Mouse (Mus musculus) MEL (cell line): ENCODE measurements around the gene Spc24. TPM values are rescaled to one million over a fixed set of nuclear protein-coding genes. Genes with fewer than 3 reads are reported as not detected.
A peak's percentile ranks its signal among the peaks of the same experiment; 100 is the strongest.

Experiments
- DNase-seq: peaks from one replicate; pipeline ENCODE4 v3.0.0; 2011; ENCODE audit warnings: low read depth, low spot score
- H3K27ac ChIP-seq: 2 replicates; pipeline ENCODE4 v1.5.1; 2012; ENCODE audit warnings: low read depth, mild to moderate bottlenecking, control low read depth, low read length, moderate library complexity; ENCODE audit not compliant: control insufficient read depth
- H3K27me3 ChIP-seq, 2 experiments: fragments of 150-350 bp in 1 of 2; sonication (generic) in 1 of 2; 2 replicates each; pipeline ENCODE4 v1.6.1; 2012; ENCODE audit warnings: low read length in 2 of 2, mild to moderate bottlenecking in 2 of 2, improper control_type of control experiment in 1 of 2, moderate library complexity in 1 of 2; ENCODE audit not compliant: insufficient read depth in 2 of 2, control insufficient read depth in 1 of 2
- H3K36me3 ChIP-seq, 2 experiments: 2 replicates each; pipeline ENCODE4 v1.6.1; 2012 to 2014; ENCODE audit warnings: low read length in 2 of 2, improper control_type of control experiment in 1 of 2, inconsistent platforms in 1 of 2, mild to moderate bottlenecking in 1 of 2; ENCODE audit not compliant: insufficient read depth in 2 of 2, control insufficient read depth in 1 of 2
- H3K4me1 ChIP-seq, 2 experiments: fragments of 150-350 bp in 1 of 2; sonication (generic) in 1 of 2; 2 replicates each; pipeline ENCODE4 v1.6.1; 2012; ENCODE audit warnings: low read length in 2 of 2, improper control_type of control experiment in 1 of 2, mild to moderate bottlenecking in 1 of 2; ENCODE audit not compliant: insufficient read depth in 2 of 2, control insufficient read depth in 1 of 2
- H3K4me3 ChIP-seq, 2 experiments: fragments of 150-350 bp in 1 of 2; sonication (generic) in 1 of 2; 2 replicates each; pipeline ENCODE4 v1.5.1; 2012; ENCODE audit warnings: low read depth in 2 of 2, low read length in 2 of 2, mild to moderate bottlenecking in 2 of 2, moderate library complexity in 2 of 2, control low read depth in 1 of 2, improper control_type of control experiment in 1 of 2; ENCODE audit not compliant: control insufficient read depth in 1 of 2, insufficient read depth in 1 of 2
- H3K79me2 ChIP-seq: 2 replicates; pipeline ENCODE4 v1.6.1; 2012; ENCODE audit warnings: mild to moderate bottlenecking, low read length, moderate library complexity; ENCODE audit not compliant: control insufficient read depth, poor library complexity, insufficient read depth
- H3K9ac ChIP-seq: 2 replicates; pipeline ENCODE4 v1.6.1; 2012; ENCODE audit warnings: low read depth, mild to moderate bottlenecking, control low read depth, low read length, moderate library complexity; ENCODE audit not compliant: control insufficient read depth, poor library complexity, severe bottlenecking
- H3K9me3 ChIP-seq: fragments of 150-350 bp; sonication (generic); replicated peaks from 2 replicates; pipeline ENCODE4 v1.6.1; 2012; ENCODE audit warnings: mild to moderate bottlenecking, low read length, improper control_type of control experiment, moderate library complexity; ENCODE audit not compliant: insufficient read depth
- BHLHE40 ChIP-seq: IDR thresholded peaks from 2 replicates; pipeline ENCODE4 v1.6.1; 2012; ENCODE audit warnings: low read depth, mild to moderate bottlenecking, inconsistent platforms, low read length, improper control_type of control experiment, borderline replicate concordance
- CHD1 ChIP-seq: IDR thresholded peaks from 2 replicates; pipeline ENCODE4 v1.6.1; 2012; ENCODE audit warnings: low read depth, mild to moderate bottlenecking, inconsistent platforms, low read length, improper control_type of control experiment
- CTCF ChIP-seq, 3 experiments: IDR thresholded peaks in 2 of 3; conservative IDR thresholded peaks in 1 of 3; 2 replicates each; pipeline ENCODE4 v1.5.1; 2011 to 2012; ENCODE audit warnings: low read length in 3 of 3, low read depth in 2 of 3, mild to moderate bottlenecking in 2 of 3, improper control_type of control experiment in 1 of 3, inconsistent platforms in 1 of 3, mixed read lengths in 1 of 3, moderate library complexity in 1 of 3; ENCODE audit not compliant: control insufficient read depth in 1 of 3, insufficient read depth in 1 of 3, poor library complexity in 1 of 3, severe bottlenecking in 1 of 3
- GATA1 ChIP-seq: IDR thresholded peaks from 2 replicates; pipeline ENCODE4 v1.6.1; 2011; ENCODE audit warnings: low read depth, low read length, improper control_type of control experiment
- MAX ChIP-seq: IDR thresholded peaks from 2 replicates; pipeline ENCODE4 v1.6.1; 2011; ENCODE audit warnings: low read length, improper control_type of control experiment
- MXI1 ChIP-seq: IDR thresholded peaks from 2 replicates; pipeline ENCODE4 v1.6.1; 2011; ENCODE audit warnings: mild to moderate bottlenecking, low read depth, low read length, improper control_type of control experiment
- MYB ChIP-seq: IDR thresholded peaks from 2 replicates; pipeline ENCODE4 v1.6.1; 2011; ENCODE audit warnings: mild to moderate bottlenecking, low read depth, low read length, improper control_type of control experiment
- NRF1 ChIP-seq: IDR thresholded peaks from 2 replicates; pipeline ENCODE4 v1.6.1; 2014; ENCODE audit warnings: low read depth, mild to moderate bottlenecking, inconsistent platforms, low read length, improper control_type of control experiment, moderate library complexity; ENCODE audit not compliant: poor library complexity, insufficient read depth, severe bottlenecking
- POLR2AphosphoS5 ChIP-seq: IDR thresholded peaks from 2 replicates; pipeline ENCODE4 v1.6.1; 2012; ENCODE audit warnings: low read depth, borderline replicate concordance, mild to moderate bottlenecking, inconsistent platforms, low read length, moderate library complexity, mixed read lengths
- SMC3 ChIP-seq: IDR thresholded peaks from 2 replicates; pipeline ENCODE4 v1.6.1; 2011; ENCODE audit warnings: low read depth, low read length, improper control_type of control experiment
- TBP ChIP-seq: IDR thresholded peaks from 2 replicates; pipeline ENCODE4 v1.8.0; 2011; ENCODE audit warnings: low read depth, low read length, improper control_type of control experiment
- ZKSCAN1 ChIP-seq: IDR thresholded peaks from 2 replicates; pipeline ENCODE4 v1.6.1; 2012; ENCODE audit warnings: low read depth, mild to moderate bottlenecking, inconsistent platforms, low read length, improper control_type of control experiment, moderate library complexity
- ZMIZ1 ChIP-seq: IDR thresholded peaks from 2 replicates; pipeline ENCODE4 v1.6.1; 2012; ENCODE audit warnings: low read depth, mild to moderate bottlenecking, inconsistent platforms, low read length, improper control_type of control experiment, moderate library complexity
- polyA plus RNA-seq, 2 experiments: library from polyadenylated mRNA; stranded (reverse) in 1 of 2; unstranded in 1 of 2; fragments of >175 nt in 1 of 2; fragments of >200 nt in 1 of 2; gene quantifications; 2 replicates each; pipeline versions ENCODE4 v1.2.1 to v1.2.4; 2012; ENCODE audit warnings: low replicate concordance in 2 of 2, low read depth in 1 of 2; ENCODE audit not compliant: insufficient read length in 2 of 2, insufficient read depth in 1 of 2, missing spikeins in 1 of 2
- total RNA-seq: library from RNA; depleted of rRNA; stranded (reverse); fragments of 300-350 nt; gene quantifications from 2 replicates; pipeline ENCODE4 v1.2.3, GENCODE M21; 2012

Gene Spc24
- total and polyA plus RNA-seq, 3 experiments: 304 to 377 TPM; not detected in 1

GRCm38 (mm10) chr9:21754003-21754402 is 6.1 kb downstream of the Spc24 start:
- Histone ChIP-seq H3K9me3 (no peaks in the 10 kb centered on the region), H3K36me3 (peaks cover 6 to 7% of the 10 kb centered on the region in 2 experiments), H3K4me3 (no peak overlapping the region), H3K27me3 (no peaks in the 10 kb centered on the region), H3K27ac (no peak overlapping the region), H3K9ac (no peak overlapping the region), H3K79me2 (peaks cover 14% of the 10 kb centered on the region), H3K4me1 (peaks cover 0 to 8% of the 10 kb centered on the region in 2 experiments; a peak in 3 of 4 replicates)
- DNase-seq: no peak
- no peak for TF ChIP-seq SMC3
- no peak for TF ChIP-seq CHD1
- no peak for TF ChIP-seq GATA1
- TF ChIP-seq ZMIZ1: peak; percentile 66

DNA sequence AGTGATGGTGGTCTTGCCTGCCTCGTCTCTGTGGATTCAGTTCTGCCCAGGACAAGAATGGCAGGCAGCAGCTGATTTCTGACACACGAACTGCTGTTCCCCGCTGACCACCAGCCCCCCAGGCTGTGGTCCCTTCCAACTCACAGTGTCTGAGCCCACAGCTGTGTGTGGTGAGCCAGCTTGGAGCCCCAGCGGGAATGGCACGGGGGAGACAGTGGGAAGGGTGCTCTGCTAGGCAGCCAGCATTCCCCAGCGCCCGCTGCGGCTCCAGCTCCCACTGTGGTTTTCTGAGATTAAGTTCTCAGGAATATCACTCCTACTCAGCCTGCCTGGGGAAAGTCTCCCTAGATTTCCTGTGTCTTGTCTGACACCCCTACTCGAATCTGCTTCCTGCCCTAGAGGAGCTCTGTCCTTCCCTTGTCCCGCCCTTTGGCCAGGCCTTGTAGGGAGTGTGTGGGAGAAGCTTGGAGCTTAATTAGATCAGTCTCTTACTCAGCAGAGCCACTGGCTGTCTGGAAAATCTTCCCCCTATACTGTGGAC is 7.8 kb downstream of the Spc24 start:
- no peaks in the 10 kb centered on the region for H3K27me3 ChIP-seq
- H3K27ac ChIP-seq: no peak overlapping the region
- H3K36me3 ChIP-seq: peaks cover 8 to 16% of the 10 kb centered on the region in 2 experiments
- no peak overlapping the region for H3K4me3 ChIP-seq
- H3K79me2 ChIP-seq: no peaks in the 10 kb centered on the region; the same call in 1 of the 2 replicates
- TF ChIP-seq MYB (no peak), POLR2AphosphoS5 (0 out of 2 replicates have a peak, but pooled peaks have one; percentile 19), BHLHE40 (0 out of 2 replicates have a peak, but pooled peaks have one; percentile 30), CTCF (IDR thresholded peaks at IDR 0.05 in 2 of 3, conservative IDR thresholded peaks at IDR 0.05 in 1 of 3; ENCODE audit: control insufficient read depth in 1 of 3, insufficient read depth in 1 of 3, low read depth in 2 of 3, low read length in 3 of 3, poor library complexity in 1 of 3, severe bottlenecking in 1 of 3) (no peak), TBP (no peak), NRF1 (no peak), MAX (no peak), MXI1 (no peak)
- H3K9me3 ChIP-seq: no peaks in the 10 kb centered on the region
- H3K4me1 ChIP-seq: peaks cover 8 to 10% of the 10 kb centered on the region in 2 experiments
- no peak for DNase-seq
- H3K9ac ChIP-seq: no peak overlapping the region

DNA sequence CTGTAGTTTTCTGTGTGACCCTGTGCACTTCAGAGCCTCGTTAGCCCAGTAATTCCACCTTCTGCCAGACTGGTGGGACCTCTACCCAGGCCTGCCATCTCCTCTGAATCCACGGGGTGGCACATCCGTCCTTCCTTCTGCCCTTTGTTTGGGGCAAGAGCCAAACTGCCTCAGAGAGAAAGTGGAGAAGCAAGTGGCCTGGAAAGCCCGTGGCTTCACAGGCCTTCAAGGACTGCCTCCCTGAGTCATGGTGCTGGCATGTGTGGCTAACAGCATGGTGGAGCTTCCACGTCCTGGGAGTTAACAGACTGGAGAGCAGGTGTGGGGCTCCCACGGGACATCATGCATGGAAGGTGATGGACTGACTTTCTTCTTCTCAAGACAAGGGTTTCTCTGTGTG is 8.8 kb downstream of the Spc24 start:
- Histone ChIP-seq H3K9ac (no peak overlapping the region), H3K9me3 (no peaks in the 10 kb centered on the region), H3K27me3 (no peaks in the 10 kb centered on the region), H3K27ac (no peak overlapping the region), H3K36me3 (peaks cover 8 to 25% of the 10 kb centered on the region in 2 experiments), H3K79me2 (no peaks in the 10 kb centered on the region), H3K4me3 (no peak overlapping the region), H3K4me1 (peaks cover 10 to 14% of the 10 kb centered on the region in 2 experiments)
- TF ChIP-seq SMC3: peak; percentile 20; the same call in 1 of the 2 replicates
- no peak for TF ChIP-seq ZKSCAN1
- DNase-seq: peak; percentile 53
